Mouse (Mus musculus) layer of hippocampus, postnatal 36 days (tissue): ENCODE results near the gene Azin2. TPM values are rescaled to one million over a fixed set of nuclear protein-coding genes. Genes with fewer than 3 reads are reported as not detected.

Experiments
- DNase-seq, 2 experiments: peaks; one replicate each; pipeline ENCODE4 v3.0.0; 2022
- total RNA-seq, 2 experiments: library from RNA; stranded (reverse); gene quantifications; 2 replicates each; pipeline ENCODE4 v1.2.3; 2021

Azin2 gene
- total RNA-seq: 10 to 100 TPM; 38.7 to 39.5 TPM

DNA sequence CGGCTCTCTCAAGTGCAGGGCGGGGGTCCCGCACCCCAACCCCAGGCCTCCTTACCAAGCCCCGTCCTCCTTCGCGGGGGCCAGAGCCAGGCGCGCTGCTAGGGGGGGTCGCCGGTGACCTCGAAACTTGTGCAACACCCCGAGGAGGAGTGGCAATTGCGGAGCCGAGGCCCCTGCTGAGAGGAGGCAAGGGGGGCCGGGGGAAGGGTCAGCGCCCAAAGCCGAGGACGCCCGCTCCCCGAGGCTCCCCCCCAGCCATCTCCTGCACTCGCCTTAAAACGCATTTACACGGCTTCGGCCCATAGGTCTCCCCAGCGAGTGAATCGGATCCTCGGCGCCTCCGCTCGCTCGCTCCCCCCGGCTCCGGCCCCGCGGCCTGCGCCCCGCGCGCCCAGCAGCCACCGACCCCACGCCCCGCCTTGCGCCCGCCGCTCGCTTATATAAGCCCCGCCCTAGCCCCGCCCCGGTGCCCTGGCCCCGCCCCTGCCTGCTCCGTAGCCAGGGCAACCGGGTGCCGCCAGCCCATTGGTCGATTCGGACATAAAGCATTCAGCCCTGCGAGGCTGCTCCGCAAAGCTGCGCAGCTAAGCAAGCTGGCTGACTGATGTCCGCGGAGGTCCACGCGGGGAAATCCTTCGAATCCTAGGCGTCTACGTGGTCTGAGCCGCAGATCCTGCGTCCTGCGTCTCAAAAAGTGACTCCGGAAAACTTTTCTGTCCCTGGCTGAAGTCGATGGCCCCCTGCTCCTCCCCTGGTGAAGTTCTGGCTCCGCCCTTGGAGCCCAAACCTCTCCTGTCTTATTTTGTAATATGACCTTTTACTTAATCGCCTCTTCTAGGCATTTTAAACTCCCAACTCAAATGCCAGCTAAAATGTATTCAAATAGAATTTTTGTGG, at the start of gene Azin2:
TSS of gene Azin2 (minus strand) at position 414 of the 897 bp plus-strand sequence.
- DNase-seq: peak; percentile 90 to 91

DNA sequence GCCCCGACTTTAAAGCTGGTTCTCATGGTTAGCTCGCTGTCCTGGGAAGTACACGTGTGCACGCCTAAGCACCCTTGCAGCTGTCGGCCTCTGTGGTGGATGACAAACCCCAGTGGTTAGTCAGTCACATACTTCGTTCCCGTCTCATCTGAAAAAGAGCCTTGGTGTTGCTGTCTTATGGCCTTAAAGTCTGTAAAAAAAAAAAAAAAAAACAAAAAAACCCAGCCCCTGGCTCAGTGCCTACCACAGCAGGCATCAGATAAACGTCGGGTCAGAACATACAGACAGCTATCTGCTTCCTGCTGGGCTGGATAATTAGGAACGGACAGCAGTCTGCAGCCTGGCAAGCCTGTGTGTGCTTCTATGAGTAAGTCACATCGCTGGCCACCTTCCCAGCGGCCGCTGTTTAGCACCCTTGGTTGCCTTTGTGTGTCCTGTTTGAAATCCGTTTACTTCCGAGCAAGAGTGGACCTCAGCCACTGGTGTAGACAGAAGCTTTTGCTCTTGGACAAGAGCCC, 49.4 kb upstream of the Azin2 start:
- no peak for DNase-seq

DNA sequence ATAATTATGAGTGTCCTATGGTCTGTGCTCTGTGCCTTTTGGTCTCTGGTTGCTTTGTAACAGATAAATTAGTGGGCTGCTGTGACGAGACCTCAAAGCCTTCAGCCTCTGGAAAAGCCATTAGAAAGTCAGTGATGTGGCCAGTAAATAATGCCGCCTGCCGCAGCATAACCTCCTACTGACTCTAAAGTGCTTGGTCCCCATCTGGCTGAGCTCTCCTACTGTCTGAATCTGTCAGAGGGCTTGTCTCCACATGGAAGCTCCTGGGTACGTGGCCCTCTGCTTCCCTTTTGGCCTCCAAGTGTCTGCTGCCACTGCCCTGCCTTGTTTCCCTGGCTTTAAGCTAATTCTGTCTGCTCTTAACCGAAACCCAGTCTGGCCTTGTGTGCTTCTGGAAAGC, 47.3 kb upstream of the Azin2 start:
- no peak for DNase-seq

DNA sequence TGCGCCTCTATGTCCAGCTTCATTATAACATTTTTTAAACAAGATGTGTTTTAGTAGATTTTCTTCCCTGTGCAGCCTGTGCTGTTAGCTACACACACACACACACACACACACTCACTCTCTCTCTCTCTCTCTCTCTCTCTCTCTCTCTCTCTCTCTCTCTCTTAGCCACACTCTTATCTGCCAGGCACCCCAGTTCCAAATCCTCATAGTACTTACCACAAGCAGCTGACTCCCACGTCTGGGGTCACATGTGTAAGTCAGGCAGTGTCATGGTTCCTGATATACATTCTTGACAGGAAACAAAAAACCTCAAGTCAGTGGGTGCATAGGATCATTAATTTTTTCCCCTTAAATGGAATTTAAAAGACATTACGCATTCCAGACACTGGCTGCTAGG, 46.4 kb upstream of the Azin2 start:
- no peak for DNase-seq

DNA sequence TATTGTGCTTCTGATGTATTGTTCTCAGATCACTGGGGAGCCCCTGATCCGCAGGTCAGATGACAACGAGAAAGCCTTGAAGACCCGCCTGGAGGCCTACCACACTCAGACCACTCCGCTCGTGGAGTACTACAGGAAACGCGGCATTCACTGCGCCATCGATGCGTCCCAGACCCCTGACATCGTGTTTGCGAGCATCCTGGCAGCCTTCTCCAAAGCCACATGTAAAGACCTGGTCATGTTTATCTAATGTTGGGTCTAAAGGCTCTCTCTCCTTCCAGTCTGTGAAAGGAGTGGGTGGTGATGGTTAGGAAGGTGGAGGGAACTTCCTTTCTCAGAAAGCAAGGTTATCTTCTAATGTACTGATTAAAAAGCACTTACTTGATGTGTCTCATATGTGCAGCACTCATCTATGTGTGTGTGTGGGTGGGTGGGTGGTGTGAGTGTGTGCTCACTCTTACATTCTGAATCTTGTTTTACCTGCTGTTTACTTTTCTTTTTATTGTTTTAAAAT, 45.8 kb upstream of the Azin2 start:
- DNase-seq: no peak

DNA sequence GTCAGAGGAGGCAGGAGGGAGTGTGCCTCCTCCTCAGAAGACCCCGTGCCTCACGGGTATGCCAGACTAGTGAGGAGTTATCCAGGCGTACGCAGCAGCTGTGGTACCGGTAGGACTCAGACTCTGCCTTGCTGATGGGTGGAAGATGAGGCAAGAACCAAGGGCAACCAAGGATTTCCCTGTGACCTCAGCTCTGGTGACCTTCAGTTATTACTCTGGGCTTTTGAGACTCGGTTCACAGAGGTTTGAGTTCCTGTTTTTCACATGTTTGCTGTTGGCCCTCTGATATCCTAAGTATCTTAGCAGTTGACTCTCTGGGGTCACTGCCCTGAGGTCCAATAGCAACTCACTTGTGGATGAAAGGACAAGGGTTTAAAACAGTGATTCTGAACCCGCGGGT, 41.5 kb upstream of the Azin2 start:
- no peak for DNase-seq

DNA sequence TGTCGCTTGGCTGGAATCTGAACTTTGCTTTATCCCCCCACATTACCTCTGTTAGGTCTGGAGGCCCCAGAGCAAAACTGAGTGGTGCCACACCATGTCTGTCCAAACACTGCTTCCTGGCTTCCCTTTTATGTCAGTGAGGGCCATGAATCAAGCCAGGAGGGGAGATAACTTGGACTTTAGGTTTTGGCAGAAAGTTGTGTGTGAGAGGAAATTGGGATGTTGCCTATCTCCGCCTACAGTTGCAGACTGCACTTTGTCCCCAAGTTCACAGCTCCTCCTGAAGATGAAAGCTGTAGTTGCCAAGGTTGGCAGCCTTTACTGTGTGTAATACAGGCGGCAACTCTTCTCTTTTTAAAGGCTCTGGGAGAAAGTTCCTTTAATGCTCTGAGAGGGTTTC, 38.5 kb upstream of the Azin2 start:
- no peak for DNase-seq

DNA sequence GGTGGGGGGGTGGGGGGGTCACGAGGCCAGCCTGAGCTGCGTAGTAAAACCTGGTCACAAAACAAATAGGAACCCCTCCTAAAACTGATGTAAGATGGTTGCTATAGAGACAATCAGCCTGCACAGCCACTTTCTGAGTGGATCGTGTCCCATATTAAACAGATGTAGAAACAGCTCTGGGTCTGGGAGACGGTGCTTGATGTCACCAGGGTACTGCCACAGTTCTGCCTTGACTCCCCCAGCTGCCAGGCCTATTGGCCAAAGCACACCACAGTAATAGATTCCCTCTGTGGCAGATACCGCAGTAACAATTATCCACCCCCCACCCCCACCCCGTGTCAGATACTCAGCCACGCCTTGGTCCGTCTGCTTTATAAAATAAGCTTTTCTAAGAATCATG, 36.2 kb upstream of the Azin2 start:
- DNase-seq: no peak

DNA sequence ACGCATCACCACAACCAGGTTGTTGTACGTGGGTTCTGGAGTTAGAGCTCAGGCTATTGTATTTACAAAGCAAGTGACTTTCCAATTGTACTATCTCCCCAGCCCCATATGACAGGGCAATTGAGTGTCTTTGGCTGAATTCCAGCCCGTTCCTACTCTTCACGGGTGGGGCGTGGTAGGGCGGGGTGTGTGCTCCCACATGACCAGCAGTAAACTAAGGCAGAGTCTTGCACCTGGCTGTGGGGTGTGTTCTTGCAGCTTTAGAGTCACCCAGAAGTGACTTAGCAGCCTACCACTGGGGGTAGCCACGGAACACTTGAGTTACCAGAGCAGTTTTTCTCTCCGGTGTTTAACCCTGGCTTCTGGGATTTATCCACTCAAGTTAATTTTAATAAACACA, 35.0 kb upstream of the Azin2 start:
- DNase-seq: no peak

DNA sequence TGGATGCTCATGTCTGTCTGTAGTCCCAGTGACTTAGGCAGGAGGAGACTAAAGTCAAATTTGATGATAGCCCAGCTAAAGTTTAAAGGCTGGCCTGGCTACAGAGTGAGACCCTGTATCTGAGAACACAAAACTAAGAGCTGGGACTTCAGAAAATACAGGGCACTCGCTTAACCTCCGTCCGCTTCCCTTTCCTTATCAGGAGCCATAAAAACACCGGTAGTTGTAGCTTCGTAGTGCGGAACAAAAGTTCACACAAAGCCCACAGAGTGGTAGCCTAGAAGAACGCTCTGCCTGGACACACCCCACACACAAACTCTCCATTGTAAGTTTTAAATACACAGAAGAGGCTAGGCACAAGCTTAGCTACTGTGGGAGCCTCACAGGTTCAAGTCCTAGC, 33.0 kb upstream of the Azin2 start:
- DNase-seq: no peak

DNA sequence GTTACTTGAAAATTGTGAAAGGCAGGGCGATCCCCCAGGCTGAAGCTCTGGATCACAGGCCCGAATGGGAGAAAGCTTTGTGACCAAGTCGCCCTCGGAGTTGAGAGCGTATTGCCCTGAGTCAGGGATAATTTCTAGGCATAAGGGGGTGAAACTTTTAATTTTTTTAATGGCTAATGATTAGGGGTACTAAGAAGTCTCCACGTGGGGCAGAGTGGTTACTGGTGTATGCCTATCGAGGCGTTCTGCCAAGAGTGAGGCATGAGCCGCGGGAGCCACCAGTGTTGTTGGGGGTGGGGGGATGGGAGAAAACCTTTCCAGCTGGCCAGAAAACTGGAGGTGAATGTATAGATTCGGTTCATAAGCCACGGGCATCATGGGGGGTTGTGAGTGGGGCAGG, 31.4 kb upstream of the Azin2 start:
- no peak for DNase-seq

DNA sequence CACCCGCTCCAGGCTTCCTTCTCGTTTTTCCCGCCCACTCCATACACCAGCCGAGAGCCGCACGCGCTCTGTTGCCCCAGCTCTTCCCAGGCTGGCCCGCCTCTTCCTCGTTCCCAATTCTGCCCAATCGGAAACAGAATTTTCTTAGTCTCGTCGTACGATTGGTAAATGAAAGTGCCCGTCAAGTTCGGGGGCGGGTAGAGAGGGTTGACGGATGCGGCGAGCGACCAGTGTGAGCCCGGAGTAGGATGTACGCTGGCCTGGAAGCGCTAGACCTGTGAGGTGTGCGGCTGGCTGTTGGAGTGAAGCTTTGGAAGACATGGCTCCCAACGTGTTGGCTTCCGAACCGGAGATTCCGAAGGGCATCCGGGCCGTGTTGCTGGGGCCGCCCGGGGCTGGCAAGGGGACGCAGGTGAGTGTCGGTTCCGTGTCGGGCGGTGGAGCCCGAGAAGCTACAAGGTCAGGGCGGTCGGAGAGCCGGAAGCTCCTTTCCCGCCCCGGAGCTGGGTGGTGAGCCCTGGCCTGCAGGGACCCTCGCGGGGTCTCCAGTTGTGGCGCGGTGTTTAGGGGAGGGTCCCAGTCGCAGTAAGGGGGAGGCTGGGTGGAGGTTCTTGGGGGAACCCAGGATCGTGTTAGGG, 30.9 kb upstream of the Azin2 start:
- DNase-seq: peak; percentile 93 to 96

DNA sequence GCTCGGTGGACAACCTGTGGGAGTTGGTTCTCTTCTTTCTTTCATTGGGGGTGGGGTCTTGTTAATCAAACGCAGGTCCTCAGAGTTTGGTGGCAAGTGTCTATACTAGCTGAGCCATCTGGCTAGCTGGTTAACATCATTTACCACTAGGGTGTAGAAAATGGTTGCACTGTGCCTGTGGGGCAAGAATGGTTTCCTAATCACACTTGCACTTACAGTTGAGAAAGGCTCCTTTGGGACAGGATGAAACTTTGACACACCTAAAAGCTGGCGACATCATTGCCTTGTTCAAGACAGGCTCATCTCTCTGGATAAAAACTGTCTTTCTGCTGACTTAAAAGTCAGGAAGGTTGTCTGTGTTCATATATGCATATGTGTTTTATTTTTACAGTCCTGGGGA, 29.9 kb upstream of the Azin2 start:
- no peak for DNase-seq

DNA sequence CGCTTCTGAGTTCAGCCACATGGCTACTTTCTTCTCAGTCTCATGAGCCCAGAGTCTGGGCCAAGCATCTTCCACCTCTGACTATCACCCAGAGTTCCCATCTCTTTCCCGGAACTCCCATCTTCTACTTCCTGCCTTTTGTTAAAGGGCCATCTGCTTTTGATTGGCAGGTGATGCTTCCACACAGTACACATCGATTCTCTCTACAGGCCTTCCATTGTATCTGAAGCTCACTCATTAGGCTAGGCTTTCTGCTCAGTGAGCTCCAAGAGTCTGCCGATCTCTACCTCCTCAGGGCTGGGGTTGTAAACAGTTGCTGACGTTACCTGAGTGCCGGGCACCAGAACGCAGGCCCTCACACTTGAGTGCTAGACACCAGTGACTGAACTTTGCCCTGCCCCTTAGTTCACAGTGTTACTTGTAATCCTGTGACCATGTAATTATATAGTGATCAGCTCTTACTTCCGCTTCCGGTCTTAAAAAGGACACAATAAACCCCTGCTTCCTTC, 29.3 kb upstream of the Azin2 start, which contains the start of gene Ak2:
TSS of gene Ak2 (plus strand) at position 459 of the 509 bp plus-strand sequence.
- no peak for DNase-seq

DNA sequence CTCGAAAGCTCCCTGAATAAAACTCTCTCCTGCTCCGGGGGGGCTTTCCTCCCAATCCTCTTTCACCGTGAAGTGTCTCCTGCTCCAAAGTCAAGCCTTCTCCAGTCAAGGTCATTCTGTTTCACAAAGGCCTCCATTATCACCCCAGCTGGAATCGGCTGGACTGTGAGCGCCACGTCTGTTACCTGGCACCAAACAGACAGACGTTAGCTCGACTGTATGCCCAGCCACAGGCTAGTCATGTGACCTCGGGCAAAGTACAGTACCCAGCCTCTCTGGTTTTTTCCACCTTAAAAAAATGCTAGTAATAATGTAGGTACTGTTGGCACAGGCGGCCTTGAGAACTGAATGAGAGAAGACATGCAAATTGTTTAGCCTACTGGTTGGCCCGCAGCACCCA, 27.4 kb upstream of the Azin2 start:
- no peak for DNase-seq

DNA sequence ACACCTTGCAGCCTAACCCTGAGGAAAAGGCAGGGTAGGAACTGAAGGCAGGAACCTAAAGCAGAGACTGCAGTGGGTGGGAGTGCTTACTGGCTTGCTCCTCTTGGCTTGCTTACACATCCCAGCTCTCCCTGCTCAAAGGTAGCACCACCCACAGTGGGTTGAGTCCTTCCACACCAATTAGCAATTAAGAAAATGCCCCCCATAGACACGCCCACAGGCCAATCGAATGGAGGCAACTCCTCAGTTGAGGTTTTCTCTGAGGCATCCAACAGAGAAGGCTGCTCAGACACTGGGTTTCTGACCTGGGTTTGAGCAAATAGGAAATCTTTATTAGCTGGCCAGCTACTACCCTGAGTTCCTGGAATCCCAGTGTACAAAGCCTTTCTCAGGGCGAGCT, 26.7 kb upstream of the Azin2 start:
- no peak for DNase-seq

DNA sequence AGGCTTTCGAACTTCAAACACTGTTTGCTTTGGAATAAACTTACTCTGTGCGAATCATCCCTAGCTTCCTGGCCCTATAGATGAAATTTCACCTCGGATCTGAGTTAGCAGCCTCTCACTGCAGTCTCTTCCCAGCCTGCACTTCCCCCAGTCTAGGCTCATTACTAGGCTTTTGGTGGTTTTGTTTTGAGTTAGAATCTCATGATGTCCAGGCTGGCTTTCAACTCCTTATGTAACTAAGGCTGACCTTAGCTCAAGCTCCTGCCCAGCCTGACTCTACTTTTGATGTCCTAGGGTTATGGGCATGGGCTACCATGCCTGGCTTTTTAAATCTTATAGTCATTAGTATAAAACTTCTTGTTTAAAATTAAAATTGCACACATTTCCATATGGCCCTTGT, 22.4 kb upstream of the Azin2 start:
- no peak for DNase-seq

DNA sequence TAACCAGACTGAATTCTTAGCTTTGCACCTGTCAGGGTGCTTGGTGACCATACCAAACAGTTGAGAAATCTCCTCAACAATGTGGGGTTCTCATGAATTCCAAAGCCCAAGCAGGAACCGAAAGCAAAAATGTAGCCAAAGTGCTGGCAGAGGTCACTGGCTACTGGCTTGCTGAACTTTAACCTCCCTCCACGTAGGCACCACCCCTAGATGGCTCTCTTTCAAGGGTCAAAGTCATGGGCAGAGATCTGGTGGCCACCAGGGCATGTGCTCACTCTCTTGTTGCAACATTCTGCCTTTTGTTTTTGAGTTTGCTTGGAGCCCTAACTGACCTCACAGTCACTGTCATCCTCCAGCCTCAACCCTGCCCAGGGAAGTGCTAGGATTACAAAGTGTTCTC, 21.4 kb upstream of the Azin2 start:
- no peak for DNase-seq

DNA sequence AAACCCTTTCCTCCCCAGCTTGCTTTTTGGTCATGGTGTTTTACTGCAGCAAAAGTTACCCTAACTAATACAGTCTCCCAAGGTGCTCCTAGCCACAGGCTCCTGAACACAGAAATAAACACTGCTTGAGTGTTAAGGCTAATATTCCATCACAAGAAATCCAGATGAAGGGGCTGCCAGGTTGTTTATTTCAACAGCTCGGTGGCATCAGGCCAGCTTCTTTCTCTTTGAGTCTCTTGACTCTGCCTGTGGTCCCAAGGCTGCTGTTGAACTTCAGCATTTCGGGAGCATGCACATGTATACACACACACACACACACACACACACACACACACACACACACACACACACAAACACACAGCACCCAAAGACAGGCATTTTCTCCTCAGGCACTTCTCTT, 20.9 kb upstream of the Azin2 start:
- DNase-seq: no peak

DNA sequence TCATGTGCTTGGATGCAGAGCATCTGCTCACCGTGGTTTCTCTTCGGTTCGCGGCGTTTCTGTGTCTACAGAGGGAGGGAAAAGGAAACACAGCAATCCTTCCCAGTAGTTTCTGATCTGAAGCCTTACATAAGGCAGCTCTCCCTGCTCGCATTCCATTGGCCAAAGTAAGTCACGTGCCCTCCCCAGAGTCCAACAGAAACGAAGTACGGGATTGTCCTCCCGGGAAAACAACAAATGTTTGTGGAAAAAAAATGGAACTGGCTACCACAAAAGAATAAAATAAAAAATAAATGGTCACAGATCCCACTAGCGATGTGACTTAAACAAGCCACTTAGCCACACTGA, 19.6 kb upstream of the Azin2 start:
- DNase-seq: no peak

DNA sequence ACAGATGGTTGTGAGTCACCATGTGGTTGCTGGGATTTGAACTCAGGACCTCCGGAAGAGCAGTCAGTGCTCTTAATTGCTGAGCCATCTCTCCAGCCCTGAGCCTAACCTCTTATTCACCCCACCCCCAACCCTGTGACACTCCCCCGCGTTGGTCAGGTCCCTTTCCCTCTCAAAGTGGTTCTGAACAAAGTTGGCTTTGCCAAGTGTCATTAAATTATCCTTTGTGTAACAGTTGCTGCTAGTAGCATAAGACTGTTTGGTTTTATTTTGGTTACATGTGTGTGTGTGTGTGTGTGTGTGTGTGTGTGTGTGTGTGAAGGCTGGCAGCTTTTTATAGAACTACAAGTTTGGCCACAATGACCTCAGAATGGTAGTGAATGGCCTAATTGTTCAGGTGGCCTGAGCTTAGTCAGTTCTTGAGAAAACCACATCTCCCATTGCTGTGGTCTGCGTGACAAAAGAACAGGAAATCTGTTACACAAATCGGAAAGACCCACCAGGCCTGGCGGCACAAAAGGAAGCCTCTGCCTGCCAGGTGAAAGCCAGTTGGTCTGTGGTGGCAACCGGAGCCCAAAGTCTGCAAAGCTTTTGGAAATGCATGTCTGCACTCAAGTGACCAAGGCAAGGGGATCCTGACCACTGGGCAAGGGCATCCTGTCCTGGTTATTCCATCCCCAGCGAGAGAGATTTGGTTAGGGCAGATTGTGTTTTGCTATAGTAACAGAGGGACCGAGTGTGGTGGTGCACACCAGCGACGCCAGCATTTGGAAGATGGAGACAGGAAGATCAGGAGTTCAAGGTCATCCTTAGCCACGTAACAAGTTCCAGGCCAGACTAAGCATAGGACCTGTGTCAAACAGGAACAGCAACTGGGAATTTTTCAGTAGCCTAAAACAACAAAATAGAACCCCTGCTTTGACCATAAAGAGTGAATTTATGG, 18.9 kb upstream of the Azin2 start:
- no peak for DNase-seq

DNA sequence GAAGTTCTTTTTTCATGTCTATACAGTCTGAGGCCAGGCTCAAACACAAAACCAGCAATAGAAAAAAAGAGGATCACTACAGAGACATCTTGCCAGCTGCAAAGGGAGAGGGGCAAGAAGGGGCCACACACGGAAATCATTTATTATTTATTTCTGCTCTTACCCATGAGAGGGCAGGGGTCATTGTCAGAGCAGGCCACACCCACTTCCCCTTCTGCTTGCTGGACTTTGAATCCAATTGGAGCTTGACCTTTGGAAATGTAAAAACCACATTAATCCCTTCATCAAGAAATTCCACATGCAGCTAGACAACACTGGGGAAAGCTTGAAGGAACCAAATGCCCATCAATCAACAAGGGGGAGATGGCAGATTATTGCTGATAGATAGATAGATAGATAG, 16.4 kb upstream of the Azin2 start:
- DNase-seq: no peak
